Mouse (Mus musculus) lung, postnatal 10 days (tissue): Measurements from ENCODE around the gene Gm10490.
"Not testable (repeated sequence)": the region's sequence is repeated elsewhere in the genome, so short reads cannot be mapped to it uniquely, and the experiment has no call there.

Experiments
- DNase-seq: peaks from one replicate; pipeline ENCODE4 v3.0.0; 2021

Gene Gm10490

GRCm38 (mm10) chrX:7909242-7909641 is at the start of gene Gm10490:
Gene Gm10490, plus strand, starts transcription at chrX:7909542.
- not testable (repeated sequence) for DNase-seq

- DNase-seq, result no peak
These were observed 46.2 kb upstream of the Gm10490 start for GRCm38 (mm10) chrX:7863181-7863580.

GRCm38 (mm10) chrX:7864551-7864950 is 44.8 kb upstream of the Gm10490 start:
- no peak for DNase-seq

- no peak for DNase-seq
These were observed 44.0 kb upstream of the Gm10490 start for GRCm38 (mm10) chrX:7865343-7865742.

- DNase-seq, result no peak
These were observed 43.6 kb upstream of the Gm10490 start for GRCm38 (mm10) chrX:7865786-7866185.

GRCm38 (mm10) chrX:7867141-7867540 is 42.2 kb upstream of the Gm10490 start:
- no peak for DNase-seq

- no peak for DNase-seq
These were observed 40.8 kb upstream of the Gm10490 start for GRCm38 (mm10) chrX:7868506-7868905.

- no peak for DNase-seq
These were observed 39.5 kb upstream of the Gm10490 start for GRCm38 (mm10) chrX:7869826-7870225.

GRCm38 (mm10) chrX:7878007-7878419 is 31.3 kb upstream of the Gm10490 start, which contains the start of gene Pim2:
Gene Pim2, plus strand, starts transcription at chrX:7878262.
- peak; percentile 86 for DNase-seq

GRCm38 (mm10) chrX:7878495-7878894 is 30.8 kb upstream of the Gm10490 start:
- DNase-seq, result no peak

GRCm38 (mm10) chrX:7879819-7880218 is 29.5 kb upstream of the Gm10490 start:
- DNase-seq, result peak; percentile 83

- peak; percentile 92 for DNase-seq
These were observed 25.3 kb upstream of the Gm10490 start, which contains the start of gene Slc35a2 for GRCm38 (mm10) chrX:7883841-7884567. Gene Slc35a2, plus strand, starts transcription at chrX:7884028.

- DNase-seq, result no peak
These were observed 11.1 kb upstream of the Gm10490 start for GRCm38 (mm10) chrX:7898211-7898610.

GRCm38 (mm10) chrX:7898880-7899874 is 10.2 kb upstream of the Gm10490 start, which contains the start of the genes Pqbp1 and Timm17b:
Gene Pqbp1, minus strand, starts transcription at chrX:7899269.
Gene Timm17b, plus strand, starts transcription at chrX:7899357.
- peak; percentile 93 for DNase-seq

GRCm38 (mm10) chrX:7904441-7904840 is 4.9 kb upstream of the Gm10490 start:
- DNase-seq, result no peak

- no peak for DNase-seq
These were observed 1.6 kb upstream of the Gm10490 start, which contains the start of gene Gm10491 for GRCm38 (mm10) chrX:7907735-7908134. Gene Gm10491, minus strand, starts transcription at chrX:7907835.

- DNase-seq, result no peak
These were observed 1.1 kb downstream of the Gm10490 start for GRCm38 (mm10) chrX:7910473-7910872.

- peak; percentile 28 for DNase-seq
These were observed 6.3 kb downstream of the Gm10490 start for GRCm38 (mm10) chrX:7915669-7916068.

GRCm38 (mm10) chrX:7917960-7918359 is 8.6 kb downstream of the Gm10490 start:
- DNase-seq, result not testable (repeated sequence)

GRCm38 (mm10) chrX:7919601-7920383 is 10.4 kb downstream of the Gm10490 start, which contains the start of gene Pcsk1n:
Gene Pcsk1n, plus strand, starts transcription at chrX:7919822.
- no peak for DNase-seq

- no peak for DNase-seq
These were observed 12.7 kb downstream of the Gm10490 start for GRCm38 (mm10) chrX:7922032-7922431.

GRCm38 (mm10) chrX:7926266-7926665 is 16.9 kb downstream of the Gm10490 start:
- DNase-seq, result no peak
